17 mouse cellular contexts compared by ENCODE assay signal in the genomic region with DNA sequence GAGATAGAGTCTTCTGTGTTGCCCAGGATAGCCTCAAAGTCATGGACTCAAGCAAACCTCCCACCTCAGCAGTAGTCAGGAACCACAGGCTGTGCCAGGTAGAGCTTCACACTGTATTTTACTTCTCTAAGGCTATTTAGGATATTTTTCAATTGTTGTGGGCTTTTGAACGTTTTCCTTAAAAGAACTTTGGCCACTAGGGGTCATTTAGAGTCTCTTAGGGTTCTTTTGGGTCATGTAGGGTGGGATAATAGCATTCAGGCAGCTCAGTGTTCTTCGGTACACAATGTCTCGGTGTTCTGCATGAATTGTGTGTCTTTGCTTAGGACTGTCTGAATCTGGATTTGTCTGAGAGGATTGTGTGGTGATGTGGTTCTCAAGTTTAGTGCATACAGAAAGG. TPM values are rescaled to one million over a fixed set of nuclear protein-coding genes. Genes with fewer than 3 reads are reported as not detected.
DNase-seq lines count a peak whose midpoint lies in the region; ATAC-seq and TF ChIP-seq lines count a peak whose summit lies in the region.
"Had no signal": no experiment of that assay in that cellular context is flagged by ENCODE, and none has a peak within 500 bp of the region (broad histone marks: within the 10 kb centered on the region; RNA-seq: fewer than 3 reads in every experiment).

No protein-coding gene starts in this region.

- H3K4me2 ChIP-seq in lung, postnatal 0 days (replicated peaks; ENCODE audit: low read depth, low read length) = no peak overlapping the region
- H3K4me2 ChIP-seq: embryonic facial prominence, embryonic 12.5 days; heart, embryonic 15.5 days; liver, embryonic 13.5 days; neural tube, embryonic 15.5 days had no signal

- TF ChIP-seq EP300 in heart, adult 2 months (IDR thresholded peaks at IDR 0.05; ENCODE audit: insufficient read depth, low read depth, low read length) = no peak
- no peak for TF ChIP-seq EP300 in lung, postnatal 0 days (IDR thresholded peaks at IDR 0.05)

- no peak overlapping the region for H3K4me3 ChIP-seq in heart, adult 2 months
- no peak overlapping the region for H3K4me3 ChIP-seq in lung, postnatal 0 days (ENCODE audit: low read depth, low read length)
- H3K4me3 ChIP-seq: embryonic facial prominence, embryonic 12.5 days; heart, embryonic 15.5 days; liver, embryonic 13.5 days; megakaryocyte, embryonic 14.5 days; neural tube, embryonic 15.5 days had no signal

- H3K4me1 ChIP-seq in heart, adult 2 months (ENCODE audit: control insufficient read depth, insufficient read depth, low read length) = peaks cover 5% of the 10 kb centered on the region
- no peaks in the 10 kb centered on the region; the same call in 1 of the 2 replicates for H3K4me1 ChIP-seq in lung, postnatal 0 days (ENCODE audit: insufficient read depth, low read depth, low read length)
- H3K4me1 ChIP-seq: embryonic facial prominence, embryonic 12.5 days; neural tube, embryonic 15.5 days had no signal

- no peaks in the 10 kb centered on the region for H3K27me3 ChIP-seq in heart, adult 2 months (ENCODE audit: control insufficient read depth, insufficient read depth, low read length)
- H3K27me3 ChIP-seq in lung, postnatal 0 days (replicated peaks; ENCODE audit: insufficient read depth, low read length) = no peaks in the 10 kb centered on the region
- H3K27me3 ChIP-seq: embryonic facial prominence, embryonic 12.5 days; heart, embryonic 15.5 days; liver, embryonic 13.5 days; neural tube, embryonic 15.5 days had no signal

- ATAC-seq in lung, postnatal 0 days = no peak
- 0 out of 2 replicates have a peak, but pooled peaks have one; percentile 6 for ATAC-seq in megakaryocyte, adult 5-6 weeks (ENCODE audit: poor library complexity, severe bottlenecking)
- ATAC-seq: hindbrain, embryonic 16.5 days had no signal

- no peak for DNase-seq in heart, adult 2 months
- no peak for DNase-seq in heart, postnatal 36 days
- DNase-seq in lung, postnatal 0 days (ENCODE audit: low spot score) = no peak
- DNase-seq in lung, postnatal 36 days = no peak
- peak; percentile 39 for DNase-seq in A20 (ENCODE audit: low read depth, low spot score)
- DNase-seq in left cerebral cortex, postnatal 36 days (ENCODE audit: low spot score in 2 of 2) = no peak
- DNase-seq: adrenal gland, postnatal 10 days; cerebellum, adult 8-10 months; left cerebral cortex, postnatal 4 days; liver, embryonic 13.5 days; thymus, postnatal 36 days had no signal

- H3K9ac ChIP-seq in heart, adult 2 months (ENCODE audit: low read depth, low read length) = no peak overlapping the region
- no peak overlapping the region for H3K9ac ChIP-seq in lung, postnatal 0 days (replicated peaks; ENCODE audit: low read depth)
- H3K9ac ChIP-seq: embryonic facial prominence, embryonic 12.5 days; heart, embryonic 15.5 days; liver, embryonic 13.5 days; neural tube, embryonic 15.5 days had no signal

- intact Hi-C loops in heart, adult 2 months (cut with DNase I) = no loop called here
- intact Hi-C loops in heart, postnatal 36 days (cut with DNase I) = no loop called here
- intact Hi-C loops in left cerebral cortex, postnatal 36 days (cut with DNase I) = no loop called here

- no peaks in the 10 kb centered on the region for H3K9me3 ChIP-seq in lung, postnatal 0 days (ENCODE audit: low read length)
- H3K9me3 ChIP-seq: embryonic facial prominence, embryonic 12.5 days; heart, embryonic 15.5 days; liver, embryonic 13.5 days; megakaryocyte, embryonic 14.5 days; neural tube, embryonic 15.5 days had no signal

- no peaks in the 10 kb centered on the region for H3K79me2 ChIP-seq in heart, adult 2 months (replicated peaks; ENCODE audit: control insufficient read depth, insufficient read depth, low read length)

- TF ChIP-seq CTCF in heart, adult 2 months (IDR thresholded peaks at IDR 0.05) = peak; percentile 54
- peak; percentile 51 for TF ChIP-seq CTCF in lung, postnatal 0 days (IDR thresholded peaks at IDR 0.05)

- no peak for TF ChIP-seq POLR2A in heart, adult 2 months (IDR thresholded peaks at IDR 0.05; ENCODE audit: insufficient read depth, low read depth, low read length)

- no peak overlapping the region for H3K27ac ChIP-seq in heart, adult 2 months
- H3K27ac ChIP-seq in lung, postnatal 0 days (ENCODE audit: low read length) = no peak overlapping the region
- H3K27ac ChIP-seq: embryonic facial prominence, embryonic 12.5 days; heart, embryonic 15.5 days; liver, embryonic 13.5 days; neural tube, embryonic 15.5 days had no signal

- no peaks in the 10 kb centered on the region for H3K36me3 ChIP-seq in heart, adult 2 months (ENCODE audit: control insufficient read depth, insufficient read depth, low read length)
- H3K36me3 ChIP-seq in lung, postnatal 0 days (ENCODE audit: insufficient read depth, low read length) = no peaks in the 10 kb centered on the region
- H3K36me3 ChIP-seq: embryonic facial prominence, embryonic 12.5 days; heart, embryonic 15.5 days; liver, embryonic 13.5 days; neural tube, embryonic 15.5 days had no signal

- whole genome bisulfite sequencing in heart, adult 2 months = 46% methylated on average over 3 of the region's 3 CpGs
- 40% methylated on average over 3 of the region's 3 CpGs for WGBS in lung, postnatal 0 days

RNA-seq across cellular contexts. Expression of gene Prnd, which starts 37.3 kb away (rescaled TPM):
- 1 to 10 TPM in 1 of 2 experiments, under 1 TPM in 1; 0.65 to 1.2 TPM for total RNA-seq in heart, adult 2 months (2021)
- polyA plus RNA-seq in heart, adult 2 months (2012; rRNA removed) = 3.8 and 9.9 TPM in 2 replicates
- total RNA-seq in heart, postnatal 36 days (2021) = 1 to 10 TPM; 1.4 to 2.4 TPM
- polyA plus RNA-seq in lung, postnatal 0 days (2015; fragmentation: Nextera tagmentation; extraction: Ambion mirVana) = 3.5 and 6.0 TPM in 2 replicates
- not detected in 2 replicates for total RNA-seq in megakaryocyte, adult 5-6 weeks (2015)
- total RNA-seq in megakaryocyte, adult 5-6 weeks (2017) = not detected in 2 replicates
- under 1 TPM in 1 of 2 experiments, not detected in 1; 0.20 TPM for total RNA-seq in left cerebral cortex, postnatal 36 days (2021)

RNA-seq across cellular contexts. Expression of gene Rassf2, which starts 42.1 kb away (rescaled TPM):
- total RNA-seq in heart, adult 2 months (2021) = 10 to 100 TPM in 1 of 2 experiments, 1 to 10 TPM in 1; 6.8 to 11.5 TPM
- 6.0 and 7.5 TPM in 2 replicates for polyA plus RNA-seq in heart, adult 2 months (2012; rRNA removed)
- total RNA-seq in heart, postnatal 36 days (2021) = 1 to 10 TPM; 8.5 to 9.5 TPM
- polyA plus RNA-seq in lung, postnatal 0 days (2015; fragmentation: Nextera tagmentation; extraction: Ambion mirVana) = 10.0 and 15.2 TPM in 2 replicates
- 62.4 and 70.2 TPM in 2 replicates for total RNA-seq in megakaryocyte, adult 5-6 weeks (2015)
- total RNA-seq in megakaryocyte, adult 5-6 weeks (2017) = 113 and 118 TPM in 2 replicates
- 10 to 100 TPM; 38.3 to 41.0 TPM for total RNA-seq in left cerebral cortex, postnatal 36 days (2021)
